Mouse (Mus musculus) stomach, postnatal 0 days (tissue): ENCODE measurements at regions not wholly inside any gene's neighbourhood (a gene's known extent, or its start where the extent isn't known, plus 50 kb on each side); places are given as distances from the start of the nearest gene placed in this dataset.

Source experiments
- CTCF ChIP-seq: IDR thresholded peaks from 2 replicates; pipeline ENCODE4 v1.5.1; 2016; ENCODE audit warnings: antibody characterized with exemption, low read depth, mild to moderate bottlenecking, moderate library complexity
- EP300 ChIP-seq: optimal IDR thresholded peaks from 2 replicates; pipeline ENCODE3; 2016; ENCODE audit warnings: antibody characterized with exemption

GRCm38 (mm10) chr2:92772623-92773022 lies 142.3 kb upstream of the Syt13 start:
- TF ChIP-seq CTCF (no peak), EP300 (no peak)
